Mouse (Mus musculus): ENCODE measurements around the gene Iqcg. TPM values are rescaled to one million over a fixed set of nuclear protein-coding genes. Genes with fewer than 3 reads are reported as not detected.

The Iqcg gene
- polyA plus RNA-seq, 1 experiment from 2014 or later, result 4.9 TPM

- H3K4me1 ChIP-seq (ENCODE audit: control insufficient read depth, insufficient read depth, low read length), result no peaks in the 10 kb centered on the region
- DNase-seq (ENCODE audit: low spot score), result no peak
- H3K36me3 ChIP-seq (ENCODE audit: control insufficient read depth, insufficient read depth, low read length), result peaks cover 36% of the 10 kb centered on the region
- H3K27ac ChIP-seq (ENCODE audit: low read depth, low read length), result no peak overlapping the region
- H3K4me2 ChIP-seq (ENCODE audit: low read length), result no peak overlapping the region
- WGBS, result 91% methylated on average over 3 of the region's 3 CpGs
- no peaks in the 10 kb centered on the region for H3K9me3 ChIP-seq (replicated peaks; ENCODE audit: control insufficient read depth, low read length)
- no peak for ATAC-seq
- no peaks in the 10 kb centered on the region for H3K27me3 ChIP-seq (replicated peaks; ENCODE audit: control insufficient read depth, insufficient read depth, low read length)
- no peak overlapping the region for H3K4me3 ChIP-seq (ENCODE audit: low read depth, low read length)
- no peak overlapping the region for H3K9ac ChIP-seq (ENCODE audit: low read length)
Measured at GRCm38 (mm10) chr16:33015396-33015907, 40.6 kb downstream of the Iqcg start.

GRCm38 (mm10) chr16:33014921-33015320, 41.1 kb downstream of the Iqcg start:
- Histone ChIP-seq H3K36me3 (ENCODE audit: control insufficient read depth, insufficient read depth, low read length) (peaks cover 41% of the 10 kb centered on the region), H3K27me3 (replicated peaks; ENCODE audit: control insufficient read depth, insufficient read depth, low read length) (no peaks in the 10 kb centered on the region), H3K27ac (ENCODE audit: low read depth, low read length) (no peak overlapping the region), H3K4me1 (ENCODE audit: control insufficient read depth, insufficient read depth, low read length) (no peaks in the 10 kb centered on the region), H3K9me3 (replicated peaks; ENCODE audit: control insufficient read depth, low read length) (no peaks in the 10 kb centered on the region), H3K4me2 (ENCODE audit: low read length) (no peak overlapping the region), H3K9ac (ENCODE audit: low read length) (no peak overlapping the region), H3K4me3 (ENCODE audit: low read depth, low read length) (no peak overlapping the region)
- ATAC-seq, result no peak
- DNase-seq (ENCODE audit: low spot score), result no peak
- WGBS, result 88% methylated on average over 1 of the region's 1 CpGs

- Histone ChIP-seq H3K27ac (ENCODE audit: low read depth, low read length) (no peak overlapping the region), H3K9me3 (replicated peaks; ENCODE audit: control insufficient read depth, low read length) (no peaks in the 10 kb centered on the region), H3K9ac (ENCODE audit: low read length) (no peak overlapping the region), H3K4me1 (ENCODE audit: control insufficient read depth, insufficient read depth, low read length) (no peaks in the 10 kb centered on the region), H3K4me3 (ENCODE audit: low read depth, low read length) (no peak overlapping the region), H3K4me2 (ENCODE audit: low read length) (no peak overlapping the region), H3K27me3 (replicated peaks; ENCODE audit: control insufficient read depth, insufficient read depth, low read length) (no peaks in the 10 kb centered on the region), H3K36me3 (ENCODE audit: control insufficient read depth, insufficient read depth, low read length) (peaks cover 52% of the 10 kb centered on the region)
- DNase-seq (ENCODE audit: low spot score), result no peak
- 91% methylated on average over 5 of the region's 5 CpGs for WGBS
- ATAC-seq, result no peak
Measured at GRCm38 (mm10) chr16:33013801-33014200, 42.2 kb downstream of the Iqcg start.

- Histone ChIP-seq H3K4me3 (ENCODE audit: low read depth, low read length) (no peak overlapping the region), H3K27me3 (replicated peaks; ENCODE audit: control insufficient read depth, insufficient read depth, low read length) (no peaks in the 10 kb centered on the region), H3K4me1 (ENCODE audit: control insufficient read depth, insufficient read depth, low read length) (peaks cover 4% of the 10 kb centered on the region; the same call in 1 of the 2 replicates), H3K4me2 (ENCODE audit: low read length) (no peak overlapping the region), H3K9ac (ENCODE audit: low read length) (no peak overlapping the region), H3K36me3 (ENCODE audit: control insufficient read depth, insufficient read depth, low read length) (peaks cover 70% of the 10 kb centered on the region), H3K27ac (ENCODE audit: low read depth, low read length) (no peak overlapping the region), H3K9me3 (replicated peaks; ENCODE audit: control insufficient read depth, low read length) (no peaks in the 10 kb centered on the region)
- DNase-seq (ENCODE audit: low spot score) (no peak), ATAC-seq (no peak)
- WGBS, result 94% methylated on average over 6 of the region's 6 CpGs
Measured at GRCm38 (mm10) chr16:33010166-33010565, 45.9 kb downstream of the Iqcg start.

GRCm38 (mm10) chr16:33007436-33007835, 48.6 kb downstream of the Iqcg start:
- Histone ChIP-seq H3K9me3 (replicated peaks; ENCODE audit: control insufficient read depth, low read length) (no peaks in the 10 kb centered on the region), H3K36me3 (ENCODE audit: control insufficient read depth, insufficient read depth, low read length) (peaks cover 48% of the 10 kb centered on the region), H3K27me3 (replicated peaks; ENCODE audit: control insufficient read depth, insufficient read depth, low read length) (no peaks in the 10 kb centered on the region), H3K4me2 (ENCODE audit: low read length) (no peak overlapping the region), H3K9ac (ENCODE audit: low read length) (no peak overlapping the region), H3K4me3 (ENCODE audit: low read depth, low read length) (no peak overlapping the region), H3K27ac (ENCODE audit: low read depth, low read length) (no peak overlapping the region), H3K4me1 (ENCODE audit: control insufficient read depth, insufficient read depth, low read length) (peaks cover 4% of the 10 kb centered on the region; the same call in 1 of the 2 replicates)
- 69% methylated on average over 7 of the region's 7 CpGs for WGBS
- DNase-seq (ENCODE audit: low spot score) (no peak), ATAC-seq (no peak)

- no peaks in the 10 kb centered on the region for H3K9me3 ChIP-seq (replicated peaks; ENCODE audit: control insufficient read depth, low read length)
- 79% methylated on average over 7 of the region's 7 CpGs for WGBS
- no peak overlapping the region; the same call in 1 of the 2 replicates for H3K27ac ChIP-seq (ENCODE audit: low read depth, low read length)
- peaks cover 4% of the 10 kb centered on the region; the same call in 1 of the 2 replicates for H3K4me1 ChIP-seq (ENCODE audit: control insufficient read depth, insufficient read depth, low read length)
- no peak overlapping the region for H3K9ac ChIP-seq (ENCODE audit: low read length)
- ATAC-seq, result no peak
- no peak overlapping the region for H3K4me3 ChIP-seq (ENCODE audit: low read depth, low read length)
- peak; percentile 6 for DNase-seq (ENCODE audit: low spot score)
- H3K36me3 ChIP-seq (ENCODE audit: control insufficient read depth, insufficient read depth, low read length), result peaks cover 48% of the 10 kb centered on the region
- H3K27me3 ChIP-seq (replicated peaks; ENCODE audit: control insufficient read depth, insufficient read depth, low read length), result no peaks in the 10 kb centered on the region
- H3K4me2 ChIP-seq (ENCODE audit: low read length), result no peak overlapping the region
Measured at GRCm38 (mm10) chr16:33006888-33007287, 49.1 kb downstream of the Iqcg start.

GRCm38 (mm10) chr16:33005216-33005615, 50.8 kb downstream of the Iqcg start:
- Histone ChIP-seq H3K27me3 (replicated peaks; ENCODE audit: control insufficient read depth, insufficient read depth, low read length) (no peaks in the 10 kb centered on the region), H3K9me3 (replicated peaks; ENCODE audit: control insufficient read depth, low read length) (no peaks in the 10 kb centered on the region), H3K4me3 (ENCODE audit: low read depth, low read length) (no peak overlapping the region), H3K9ac (ENCODE audit: low read length) (no peak overlapping the region), H3K27ac (ENCODE audit: low read depth, low read length) (no peak overlapping the region), H3K36me3 (ENCODE audit: control insufficient read depth, insufficient read depth, low read length) (peaks cover 53% of the 10 kb centered on the region), H3K4me1 (ENCODE audit: control insufficient read depth, insufficient read depth, low read length) (peaks cover 4% of the 10 kb centered on the region; the same call in 1 of the 2 replicates), H3K4me2 (ENCODE audit: low read length) (no peak overlapping the region; the same call in 1 of the 2 replicates)
- ATAC-seq (peak; percentile 23; the same call in 1 of the 2 replicates), DNase-seq (ENCODE audit: low spot score) (peak; percentile 86)
- WGBS, result 18% methylated on average over 9 of the region's 9 CpGs

- no peak overlapping the region for H3K27ac ChIP-seq (ENCODE audit: low read depth, low read length)
- 91% methylated on average over 5 of the region's 5 CpGs for WGBS
Measured at GRCm38 (mm10) chr16:32992158-32992557, 63.9 kb downstream of the Iqcg start.

GRCm38 (mm10) chr16:32984631-32985030, 71.4 kb downstream of the Iqcg start:
- Histone ChIP-seq H3K36me3 (ENCODE audit: control insufficient read depth, insufficient read depth, low read length) (peaks cover 65% of the 10 kb centered on the region), H3K27me3 (replicated peaks; ENCODE audit: control insufficient read depth, insufficient read depth, low read length) (no peaks in the 10 kb centered on the region), H3K9me3 (replicated peaks; ENCODE audit: control insufficient read depth, low read length) (no peaks in the 10 kb centered on the region), H3K4me1 (ENCODE audit: control insufficient read depth, insufficient read depth, low read length) (no peaks in the 10 kb centered on the region), H3K4me2 (ENCODE audit: low read length) (no peak overlapping the region), H3K9ac (ENCODE audit: low read length) (no peak overlapping the region), H3K27ac (ENCODE audit: low read depth, low read length) (no peak overlapping the region), H3K4me3 (ENCODE audit: low read depth, low read length) (no peak overlapping the region)
- ATAC-seq (no peak), DNase-seq (ENCODE audit: low spot score) (no peak)
- WGBS, result 92% methylated on average over 2 of the region's 2 CpGs

More at GRCm38 (mm10) chr16:32992158-32992557, 63.9 kb downstream of the Iqcg start:
- no peaks in the 10 kb centered on the region for H3K9me3 ChIP-seq (replicated peaks; ENCODE audit: control insufficient read depth, low read length)
- peaks cover 64% of the 10 kb centered on the region for H3K36me3 ChIP-seq (ENCODE audit: control insufficient read depth, insufficient read depth, low read length)
- H3K4me2 ChIP-seq (ENCODE audit: low read length), result no peak overlapping the region
- H3K27me3 ChIP-seq (replicated peaks; ENCODE audit: control insufficient read depth, insufficient read depth, low read length), result no peaks in the 10 kb centered on the region
- H3K4me1 ChIP-seq (ENCODE audit: control insufficient read depth, insufficient read depth, low read length), result no peaks in the 10 kb centered on the region
- DNase-seq (ENCODE audit: low spot score) (no peak), ATAC-seq (no peak)
- H3K4me3 ChIP-seq (ENCODE audit: low read depth, low read length), result no peak overlapping the region
- H3K9ac ChIP-seq (ENCODE audit: low read length), result no peak overlapping the region

Data from forebrain, embryonic 14.5 days (tissue).